Mouse (Mus musculus) thymus, adult 2 months (tissue): ENCODE measurements around the gene St3gal5. TPM values are rescaled to one million over a fixed set of nuclear protein-coding genes. Genes with fewer than 3 reads are reported as not detected.

Experiments
- DNase-seq: peaks from one replicate; pipeline ENCODE4 v3.0.0; 2021
- H3K27ac ChIP-seq: fragments of 200-500 bp; 2 replicates; pipeline ENCODE4 v1.5.1; 2012; ENCODE audit warnings: low read length, control low read depth; ENCODE audit not compliant: control insufficient read depth, insufficient read depth
- H3K27me3 ChIP-seq: fragments of 200-500 bp; 2 replicates; pipeline ENCODE4 v1.6.1; 2012; ENCODE audit warnings: mild to moderate bottlenecking, low read length, moderate library complexity, mixed read lengths; ENCODE audit not compliant: control insufficient read depth, insufficient read depth
- H3K36me3 ChIP-seq: fragments of 200-500 bp; 2 replicates; pipeline ENCODE4 v1.6.1; 2012; ENCODE audit warnings: mild to moderate bottlenecking, low read length, moderate library complexity; ENCODE audit not compliant: control insufficient read depth, insufficient read depth
- H3K4me1 ChIP-seq: fragments of 200-500 bp; replicated peaks from 2 replicates; pipeline ENCODE4 v1.6.1; 2012; ENCODE audit warnings: low read length; ENCODE audit not compliant: control insufficient read depth, insufficient read depth
- H3K4me3 ChIP-seq: fragments of 200-500 bp; 2 replicates; pipeline ENCODE4 v1.5.1; 2012; ENCODE audit warnings: mild to moderate bottlenecking, low read length, control low read depth, moderate library complexity; ENCODE audit not compliant: control insufficient read depth, insufficient read depth
- CTCF ChIP-seq: fragments of 200-500 bp; IDR thresholded peaks from 2 replicates; pipeline ENCODE4 v1.5.1; 2012; ENCODE audit warnings: mild to moderate bottlenecking, control low read depth, low read length, moderate library complexity, borderline replicate concordance; ENCODE audit not compliant: control insufficient read depth, poor library complexity, insufficient read depth; ENCODE audit errors: extremely low read depth
- POLR2A ChIP-seq: fragments of 200-500 bp; IDR thresholded peaks from 2 replicates; pipeline ENCODE4 v1.6.1; 2012; ENCODE audit warnings: mild to moderate bottlenecking, low read length, control low read depth, moderate library complexity; ENCODE audit not compliant: control insufficient read depth, poor library complexity, insufficient read depth; ENCODE audit errors: extremely low read depth
- WGBS: fragments of 180-500 bp; shearing (Covaris S2); methylation state at CpG from one replicate; pipeline ENCODE4 v1.1.7; 2018; 5-methylcytosine and 5-hydroxymethylcytosine counted together
- polyA plus RNA-seq: library from polyadenylated mRNA; depleted of rRNA; stranded (reverse); fragments of >200 nt; gene quantifications from 2 replicates; pipeline ENCODE4 v1.2.3, GENCODE M21; 2012

Gene St3gal5
- polyA plus RNA-seq, 1 experiment: 4.4 TPM

DNA sequence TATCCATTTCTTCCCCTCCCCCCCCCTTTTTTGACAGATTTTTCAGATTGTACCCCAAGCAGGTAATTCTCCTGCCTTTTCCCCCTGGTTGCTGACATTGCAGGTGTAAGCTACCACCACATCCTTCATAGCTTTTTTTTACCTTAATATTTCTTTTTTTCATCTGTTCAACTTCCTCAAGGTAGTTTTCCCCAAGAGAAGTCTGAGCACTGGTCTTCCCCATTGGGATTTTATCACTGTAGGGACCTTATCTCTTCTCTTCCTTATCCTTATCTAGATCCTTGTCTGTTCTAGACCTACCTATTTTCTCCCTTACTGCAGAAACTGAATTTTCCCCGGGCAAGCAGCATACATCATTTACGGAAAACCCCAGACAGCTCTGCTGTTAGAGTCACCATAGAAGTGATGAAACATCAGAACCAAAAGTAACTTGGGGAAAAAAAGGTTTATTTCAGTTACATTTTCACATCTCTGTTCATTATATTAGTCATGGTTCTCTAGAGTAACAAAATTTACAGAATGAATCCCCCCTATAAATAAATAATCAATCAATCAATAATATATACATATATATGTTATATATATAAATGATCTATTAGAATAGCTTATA lies 15.8 kb downstream of the St3gal5 start:
- no peak for TF ChIP-seq CTCF
- no peak for TF ChIP-seq POLR2A
- Histone ChIP-seq H3K4me1 (no peaks in the 10 kb centered on the region), H3K36me3 (no peaks in the 10 kb centered on the region), H3K4me3 (no peak overlapping the region), H3K27ac (no peak overlapping the region), H3K27me3 (no peaks in the 10 kb centered on the region)
- DNase-seq: no peak
- WGBS: 90% methylated on average over 2 of the region's 2 CpGs

DNA sequence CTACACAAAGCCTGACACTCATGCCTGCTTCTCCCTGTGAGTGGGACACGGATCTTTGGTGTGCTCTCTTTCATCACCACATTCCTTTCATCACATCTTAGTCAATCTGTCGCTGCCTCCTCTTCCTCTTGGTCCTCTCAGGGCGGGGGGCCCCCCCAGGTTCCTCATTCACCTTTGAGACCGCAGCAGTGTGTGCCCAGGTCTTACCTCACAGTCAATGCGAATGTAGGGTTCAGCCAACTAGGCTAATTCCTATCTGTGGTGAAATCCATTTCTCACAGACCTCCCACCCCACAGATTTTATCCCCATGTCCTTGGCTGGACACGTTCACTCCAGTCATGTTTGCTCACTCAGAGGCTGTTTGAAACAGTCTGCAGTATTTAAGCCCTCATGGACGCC lies 17.5 kb downstream of the St3gal5 start:
- Histone ChIP-seq H3K27me3 (no peaks in the 10 kb centered on the region), H3K27ac (no peak overlapping the region), H3K4me1 (no peaks in the 10 kb centered on the region), H3K4me3 (no peak overlapping the region), H3K36me3 (no peaks in the 10 kb centered on the region)
- TF ChIP-seq POLR2A (no peak), CTCF (no peak)
- no peak for DNase-seq
- WGBS: 88% methylated on average over 7 of the region's 7 CpGs

DNA sequence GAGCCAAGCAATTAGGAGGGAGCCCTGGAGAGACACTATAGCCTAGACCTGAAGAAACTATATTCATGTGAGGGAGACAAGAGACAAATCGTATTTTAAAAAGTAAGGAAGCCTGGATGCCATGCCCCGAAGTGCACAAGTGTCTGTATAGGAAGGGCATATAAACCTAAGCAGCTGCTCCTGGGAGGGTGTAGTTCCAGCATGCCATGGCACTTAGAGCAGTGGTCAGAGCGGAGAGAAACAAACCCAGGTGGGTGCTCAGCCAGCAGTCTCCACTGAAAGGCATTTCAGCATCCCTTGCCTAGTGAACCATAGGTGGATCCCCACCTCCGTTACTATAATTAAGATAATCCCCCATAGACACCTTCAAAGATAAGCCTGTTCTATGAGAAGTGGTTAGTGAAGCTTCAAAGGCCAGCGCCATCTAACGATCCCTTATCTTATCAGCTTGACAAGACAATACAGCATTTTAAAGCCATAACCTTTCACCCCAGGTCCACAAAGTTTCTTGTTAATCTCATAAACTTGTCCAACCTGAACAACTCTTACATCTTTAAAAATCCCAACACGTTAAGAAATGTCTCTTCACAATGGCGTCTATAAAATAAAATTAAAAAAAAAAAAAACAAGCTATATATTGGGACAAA lies 20.1 kb downstream of the St3gal5 start:
- H3K27ac ChIP-seq: no peak overlapping the region
- no peak overlapping the region for H3K4me3 ChIP-seq
- H3K36me3 ChIP-seq: no peaks in the 10 kb centered on the region
- WGBS: 93% methylated on average over 8 of the region's 8 CpGs
- no peak for DNase-seq
- TF ChIP-seq CTCF (no peak), POLR2A (no peak)
- no peaks in the 10 kb centered on the region for H3K4me1 ChIP-seq
- H3K27me3 ChIP-seq: no peaks in the 10 kb centered on the region

DNA sequence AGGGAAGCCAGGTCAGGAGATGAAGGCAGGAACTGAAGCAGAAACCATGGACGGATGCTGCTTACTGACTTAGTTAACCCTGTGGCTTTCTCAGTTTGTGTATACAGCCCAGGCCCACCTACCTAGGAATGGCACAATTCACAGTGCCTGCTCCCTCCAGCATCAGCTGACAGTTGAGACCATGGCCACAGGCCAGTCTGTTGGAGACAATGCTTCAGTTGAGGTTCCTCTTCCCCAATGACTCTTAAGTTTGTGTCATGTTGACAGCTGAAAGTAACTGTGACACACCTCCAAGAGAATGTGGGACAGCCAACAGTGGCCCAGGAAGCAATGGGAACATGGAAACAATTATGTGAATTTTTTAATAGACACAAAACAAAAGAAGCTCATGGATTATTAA lies 22.5 kb downstream of the St3gal5 start:
- H3K4me3 ChIP-seq: no peak overlapping the region
- no peak for DNase-seq
- no peaks in the 10 kb centered on the region for H3K4me1 ChIP-seq
- WGBS: 97% methylated on average over 1 of the region's 1 CpGs
- no peak overlapping the region for H3K27ac ChIP-seq
- no peaks in the 10 kb centered on the region for H3K36me3 ChIP-seq
- no peaks in the 10 kb centered on the region for H3K27me3 ChIP-seq
- no peak for TF ChIP-seq CTCF
- no peak for TF ChIP-seq POLR2A

DNA sequence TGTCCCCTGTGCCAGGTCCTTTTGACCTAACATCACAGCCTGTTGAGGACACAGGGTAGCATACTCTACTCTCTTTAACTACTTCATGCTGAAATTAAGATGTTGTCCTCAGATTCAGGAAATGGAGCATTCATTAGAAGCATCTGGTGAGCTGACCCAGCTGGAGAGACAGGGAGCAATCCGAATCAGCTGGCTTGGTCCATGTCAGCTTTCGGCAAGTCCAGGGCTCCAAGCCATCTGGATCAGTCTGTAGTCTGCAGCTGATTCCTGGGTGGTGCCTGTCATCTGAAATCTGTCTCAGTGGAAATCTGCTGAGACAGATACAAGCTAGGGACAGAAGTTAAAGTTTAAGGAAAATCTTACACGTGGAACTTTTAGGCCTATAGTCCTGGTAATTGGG lies 23.9 kb downstream of the St3gal5 start:
- H3K4me1 ChIP-seq: no peaks in the 10 kb centered on the region
- H3K36me3 ChIP-seq: no peaks in the 10 kb centered on the region
- no peak overlapping the region for H3K4me3 ChIP-seq
- DNase-seq: no peak
- no peaks in the 10 kb centered on the region for H3K27me3 ChIP-seq
- WGBS: 89% methylated on average over 3 of the region's 3 CpGs
- TF ChIP-seq CTCF (no peak), POLR2A (no peak)
- no peak overlapping the region for H3K27ac ChIP-seq

DNA sequence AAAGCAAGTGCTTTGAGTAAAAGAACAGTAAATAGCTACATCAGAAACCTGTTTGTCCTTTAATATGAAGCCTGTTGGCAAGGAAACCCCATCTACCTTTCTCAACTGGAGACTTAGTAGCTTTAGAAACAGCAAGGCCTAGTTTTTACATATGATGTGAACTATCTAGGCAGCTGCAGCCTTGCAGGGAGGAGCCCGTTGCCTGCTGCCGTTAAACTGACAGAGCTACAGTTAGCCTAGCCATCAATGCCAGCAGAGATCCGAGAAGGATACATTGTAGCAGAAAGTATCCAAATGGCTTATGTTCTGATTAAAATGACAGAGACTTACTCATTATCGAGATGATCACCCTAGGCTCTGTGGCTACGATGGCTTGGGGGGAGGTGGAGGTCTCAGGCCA lies 25.1 kb downstream of the St3gal5 start:
- Histone ChIP-seq H3K4me3 (no peak overlapping the region), H3K27me3 (no peaks in the 10 kb centered on the region), H3K27ac (no peak overlapping the region), H3K36me3 (no peaks in the 10 kb centered on the region), H3K4me1 (no peaks in the 10 kb centered on the region)
- DNase-seq: no peak
- WGBS: 94% methylated on average over 5 of the region's 5 CpGs
- TF ChIP-seq POLR2A (no peak), CTCF (no peak)

DNA sequence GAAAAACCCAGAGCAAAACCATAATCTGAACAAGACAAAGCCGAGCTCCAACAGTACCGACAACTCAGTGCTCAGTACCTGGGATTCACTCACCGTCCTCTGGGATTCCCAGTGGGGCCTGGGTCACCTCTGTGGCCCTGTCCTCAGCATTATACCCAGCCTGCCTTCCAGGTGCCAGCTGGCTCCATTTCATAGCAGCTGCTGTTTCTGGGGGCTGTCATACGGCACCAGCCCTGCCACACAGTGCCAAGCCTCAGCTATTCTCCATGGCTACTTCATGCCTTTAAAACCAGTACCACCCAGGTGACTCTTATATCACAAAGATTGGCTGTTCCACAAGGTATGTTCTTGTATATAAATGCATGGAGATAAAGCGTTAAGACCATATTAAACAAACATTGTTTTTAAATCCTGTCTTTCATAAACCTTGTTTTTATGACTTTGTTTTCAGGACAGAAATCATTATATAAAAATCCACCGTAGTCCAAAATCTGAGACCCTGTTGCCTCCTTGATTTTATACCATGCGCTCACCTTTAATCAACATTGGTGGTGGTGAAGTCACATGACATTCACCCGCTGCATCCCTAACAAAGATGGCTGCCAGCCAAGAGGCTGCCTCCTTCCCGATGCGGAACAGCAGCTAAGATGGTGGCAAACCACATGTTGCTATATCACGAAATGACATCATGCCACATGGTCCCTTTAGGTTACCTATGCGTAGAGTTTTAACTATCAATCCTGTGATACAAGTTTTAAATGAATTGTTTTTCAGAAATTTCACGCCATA lies 27.1 kb downstream of the St3gal5 start:
- TF ChIP-seq POLR2A (no peak), CTCF (no peak)

More for the DNA sequence above, 27.1 kb downstream of the St3gal5 start:
- DNase-seq: no peak
- H3K27ac ChIP-seq: no peak overlapping the region
- WGBS: 97% methylated on average over 13 of the region's 13 CpGs
- H3K4me1 ChIP-seq: no peaks in the 10 kb centered on the region
- H3K4me3 ChIP-seq: no peak overlapping the region
- H3K36me3 ChIP-seq: no peaks in the 10 kb centered on the region
- no peaks in the 10 kb centered on the region for H3K27me3 ChIP-seq
